10 mouse cellular contexts compared by ENCODE assay signal in the genomic region with DNA sequence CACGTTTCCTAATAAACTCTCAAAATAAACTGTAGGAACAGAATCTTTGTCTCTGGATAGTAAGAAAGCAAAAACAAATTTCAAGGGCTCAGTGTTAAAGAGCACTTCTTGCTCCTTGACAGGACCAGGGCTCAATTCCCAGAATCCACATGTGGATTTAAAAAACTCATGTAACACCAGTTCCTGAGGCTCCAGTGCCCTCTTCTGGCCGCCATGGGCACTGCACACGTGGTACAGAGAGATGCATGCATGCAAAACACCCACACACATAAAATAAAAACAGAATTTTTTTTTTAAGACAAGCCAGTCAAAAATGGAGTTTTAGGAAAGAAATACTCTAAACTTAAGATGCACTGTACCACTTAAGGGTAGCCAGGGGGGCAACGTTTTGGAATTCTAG.
DNase-seq lines count a peak whose midpoint lies in the region; ATAC-seq and TF ChIP-seq lines count a peak whose summit lies in the region.
"Had no signal": no experiment of that assay in that cellular context is flagged by ENCODE, and none has a peak within 500 bp of the region (broad histone marks: within the 10 kb centered on the region; RNA-seq: fewer than 3 reads in every experiment).

No protein-coding gene starts in this region.

- H3K9me3 ChIP-seq in hindbrain, postnatal 0 days (ENCODE audit: low read length) = no peaks in the 10 kb centered on the region
- no peaks in the 10 kb centered on the region for H3K9me3 ChIP-seq in hindbrain, embryonic 10.5 days
- H3K9me3 ChIP-seq in midbrain, postnatal 0 days (ENCODE audit: low read length) = no peaks in the 10 kb centered on the region
- H3K9me3 ChIP-seq in midbrain, embryonic 10.5 days (replicated peaks) = no peaks in the 10 kb centered on the region
- H3K9me3 ChIP-seq: heart, embryonic 15.5 days; midbrain, embryonic 15.5 days had no signal

- H3K27me3 ChIP-seq in hindbrain, postnatal 0 days (ENCODE audit: insufficient read depth, low read length) = no peaks in the 10 kb centered on the region
- no peaks in the 10 kb centered on the region for H3K27me3 ChIP-seq in hindbrain, embryonic 10.5 days (ENCODE audit: insufficient read depth, poor library complexity, severe bottlenecking)
- no peaks in the 10 kb centered on the region for H3K27me3 ChIP-seq in midbrain, postnatal 0 days (ENCODE audit: insufficient read depth, low read length)
- H3K27me3 ChIP-seq in midbrain, embryonic 10.5 days (ENCODE audit: low read depth, poor library complexity, severe bottlenecking) = no peaks in the 10 kb centered on the region
- H3K27me3 ChIP-seq: heart, embryonic 15.5 days; midbrain, embryonic 15.5 days had no signal

- peak; percentile 46 for TF ChIP-seq CTCF in hindbrain, postnatal 0 days (IDR thresholded peaks at IDR 0.05; ENCODE audit: low read depth)
- peak; percentile 48 for TF ChIP-seq CTCF in midbrain, postnatal 0 days (IDR thresholded peaks at IDR 0.05)
- TF ChIP-seq CTCF in bone marrow, adult 2 months (IDR thresholded peaks at IDR 0.05; ENCODE audit: control insufficient read depth, insufficient read depth, low read length) = 0 out of 2 replicates have a peak, but pooled peaks have one; percentile 4

- H3K4me2 ChIP-seq in hindbrain, postnatal 0 days (ENCODE audit: low read depth, low read length) = no peak overlapping the region
- H3K4me2 ChIP-seq in midbrain, postnatal 0 days (ENCODE audit: low read depth, low read length, poor library complexity, severe bottlenecking) = no peak overlapping the region
- H3K4me2 ChIP-seq: heart, embryonic 15.5 days; midbrain, embryonic 15.5 days had no signal

- H3K9ac ChIP-seq in hindbrain, postnatal 0 days (replicated peaks; ENCODE audit: low read length) = no peak overlapping the region
- no peak overlapping the region for H3K9ac ChIP-seq in midbrain, postnatal 0 days (replicated peaks; ENCODE audit: low read length, poor library complexity, severe bottlenecking)
- H3K9ac ChIP-seq: heart, embryonic 15.5 days; midbrain, embryonic 15.5 days had no signal

- no peaks in the 10 kb centered on the region for H3K4me1 ChIP-seq in hindbrain, postnatal 0 days (ENCODE audit: insufficient read depth, low read length)
- H3K4me1 ChIP-seq in hindbrain, embryonic 10.5 days (replicated peaks) = no peaks in the 10 kb centered on the region
- no peaks in the 10 kb centered on the region for H3K4me1 ChIP-seq in midbrain, postnatal 0 days (ENCODE audit: insufficient read depth, low read length)
- no peaks in the 10 kb centered on the region for H3K4me1 ChIP-seq in midbrain, embryonic 10.5 days
- H3K4me1 ChIP-seq in bone marrow, adult 2 months (ENCODE audit: control insufficient read depth, insufficient read depth, low read length) = no peaks in the 10 kb centered on the region
- H3K4me1 ChIP-seq: heart, embryonic 15.5 days; midbrain, embryonic 15.5 days had no signal

- no peak for DNase-seq in hindbrain, postnatal 0 days (ENCODE audit: low spot score)
- DNase-seq in hindbrain, embryonic 10.5 days (ENCODE audit: low spot score) = no peak
- no peak for DNase-seq in midbrain, postnatal 0 days (ENCODE audit: low spot score)
- no peak for DNase-seq in midbrain, embryonic 10.5 days (ENCODE audit: low spot score)
- DNase-seq in mesoderm, embryonic 11.5 days (ENCODE audit: low read depth, low spot score) = peak; percentile 2
- no peak for DNase-seq in B cell, adult 2 months

- H3K27ac ChIP-seq in hindbrain, postnatal 0 days = no peak overlapping the region
- no peak overlapping the region for H3K27ac ChIP-seq in hindbrain, embryonic 10.5 days
- H3K27ac ChIP-seq in midbrain, postnatal 0 days (ENCODE audit: low read depth, low read length) = no peak overlapping the region
- no peak overlapping the region for H3K27ac ChIP-seq in midbrain, embryonic 10.5 days (replicated peaks)
- no peak overlapping the region for H3K27ac ChIP-seq in bone marrow, adult 2 months (ENCODE audit: control insufficient read depth, insufficient read depth, low read depth, low read length, poor library complexity)
- H3K27ac ChIP-seq: heart, embryonic 15.5 days; midbrain, embryonic 15.5 days had no signal

- no peak overlapping the region for H3K4me3 ChIP-seq in hindbrain, postnatal 0 days (ENCODE audit: low read length)
- H3K4me3 ChIP-seq in hindbrain, embryonic 10.5 days = no peak overlapping the region
- no peak overlapping the region for H3K4me3 ChIP-seq in midbrain, postnatal 0 days (ENCODE audit: low read depth, low read length)
- H3K4me3 ChIP-seq in midbrain, embryonic 10.5 days = no peak overlapping the region
- no peak overlapping the region for H3K4me3 ChIP-seq in bone marrow, adult 2 months (replicated peaks; ENCODE audit: control insufficient read depth, low read depth, low read length)
- H3K4me3 ChIP-seq: heart, embryonic 15.5 days; midbrain, embryonic 15.5 days had no signal

- 52% methylated on average over 4 of the region's 4 CpGs for WGBS in hindbrain, postnatal 0 days
- 55% methylated on average over 4 of the region's 4 CpGs for WGBS in hindbrain, embryonic 10.5 days
- WGBS in midbrain, postnatal 0 days = 54% methylated on average over 4 of the region's 4 CpGs
- 63% methylated on average over 4 of the region's 4 CpGs for WGBS in midbrain, embryonic 10.5 days
- 42% methylated on average over 4 of the region's 4 CpGs for WGBS in bone marrow, adult 2 months

- ATAC-seq in hindbrain, postnatal 0 days = no peak
- no peak for ATAC-seq in midbrain, postnatal 0 days (ENCODE audit: low FRiP score)
- ATAC-seq in granulocyte monocyte progenitor cell, adult 5-6 weeks (replicated peaks; ENCODE audit: poor library complexity, severe bottlenecking) = no peak
- ATAC-seq: midbrain, embryonic 15.5 days had no signal

- no peak for TF ChIP-seq POLR2A in bone marrow, adult 2 months (IDR thresholded peaks at IDR 0.05; ENCODE audit: borderline replicate concordance, control insufficient read depth, low read depth, low read length)

- no peaks in the 10 kb centered on the region for H3K36me3 ChIP-seq in hindbrain, postnatal 0 days (ENCODE audit: insufficient read depth, low read length)
- no peaks in the 10 kb centered on the region for H3K36me3 ChIP-seq in hindbrain, embryonic 10.5 days
- no peaks in the 10 kb centered on the region for H3K36me3 ChIP-seq in midbrain, postnatal 0 days (ENCODE audit: insufficient read depth, low read length)
- no peaks in the 10 kb centered on the region for H3K36me3 ChIP-seq in midbrain, embryonic 10.5 days
- H3K36me3 ChIP-seq: heart, embryonic 15.5 days; midbrain, embryonic 15.5 days had no signal
